Mouse (Mus musculus): ENCODE measurements around the gene Hyal1. TPM values are rescaled to one million over a fixed set of nuclear protein-coding genes. Genes with fewer than 3 reads are reported as not detected.

Hyal1 gene
- polyA plus RNA-seq, 1 experiment: 4.7 TPM

- H3K4me3 ChIP-seq (ENCODE audit: insufficient read depth, low read length): peak overlapping the region; percentile 67
- TF ChIP-seq CTCF (IDR thresholded peaks at IDR 0.05; ENCODE audit: low read depth, low read length): no peak
- TF ChIP-seq POLR2A (IDR thresholded peaks at IDR 0.05; ENCODE audit: borderline replicate concordance, low read depth, low read length): no peak
- no peak overlapping the region for H3K27ac ChIP-seq (ENCODE audit: insufficient read depth, low read depth, low read length)
- H3K4me1 ChIP-seq (ENCODE audit: control insufficient read depth, insufficient read depth, low read length): peaks cover 10% of the 10 kb centered on the region
These were observed 34.4 kb upstream of the Hyal1 start for GRCm38 (mm10) chr9:107542352-107542686.

GRCm38 (mm10) chr9:107542721-107543120, 34.0 kb upstream of the Hyal1 start:
- H3K27ac ChIP-seq (ENCODE audit: insufficient read depth, low read depth, low read length): no peak overlapping the region
- H3K4me3 ChIP-seq (ENCODE audit: insufficient read depth, low read length): peak overlapping the region; percentile 67
- no peak for TF ChIP-seq POLR2A (IDR thresholded peaks at IDR 0.05; ENCODE audit: borderline replicate concordance, low read depth, low read length)
- TF ChIP-seq CTCF (IDR thresholded peaks at IDR 0.05; ENCODE audit: low read depth, low read length): no peak
- H3K4me1 ChIP-seq (ENCODE audit: control insufficient read depth, insufficient read depth, low read length): peaks cover 14% of the 10 kb centered on the region

DNA sequence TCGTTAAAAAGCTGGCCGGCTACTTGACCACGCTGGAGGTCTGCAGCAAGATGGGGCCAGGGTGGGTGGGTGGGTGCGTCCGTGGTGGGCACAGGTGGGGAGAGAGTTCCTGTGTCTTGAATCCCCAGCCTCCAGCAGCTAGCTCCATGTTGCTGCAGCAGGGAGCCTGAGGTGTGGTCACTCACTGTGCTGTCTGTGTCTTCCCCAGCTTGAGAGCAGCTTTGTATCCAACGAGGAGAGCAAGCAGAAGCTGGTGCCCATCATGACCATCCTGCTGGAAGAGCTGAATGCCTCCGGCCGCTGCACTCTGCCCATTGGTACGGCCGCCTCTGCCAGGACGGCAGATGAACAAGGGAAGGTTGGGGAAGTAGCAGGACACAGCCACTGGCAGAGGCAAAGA, 33.4 kb upstream of the Hyal1 start:
- H3K4me1 ChIP-seq (ENCODE audit: control insufficient read depth, insufficient read depth, low read length): peaks cover 19% of the 10 kb centered on the region
- TF ChIP-seq CTCF (IDR thresholded peaks at IDR 0.05; ENCODE audit: low read depth, low read length) (no peak), POLR2A (IDR thresholded peaks at IDR 0.05; ENCODE audit: borderline replicate concordance, low read depth, low read length) (no peak)

GRCm38 (mm10) chr9:107544196-107544700, 32.5 kb upstream of the Hyal1 start:
- Histone ChIP-seq H3K4me1 (ENCODE audit: control insufficient read depth, insufficient read depth, low read length) (peaks cover 23% of the 10 kb centered on the region), H3K4me3 (ENCODE audit: insufficient read depth, low read length) (no peak overlapping the region), H3K27ac (ENCODE audit: insufficient read depth, low read depth, low read length) (no peak overlapping the region)
- no peak for TF ChIP-seq CTCF (IDR thresholded peaks at IDR 0.05; ENCODE audit: low read depth, low read length)
- no peak for TF ChIP-seq POLR2A (IDR thresholded peaks at IDR 0.05; ENCODE audit: borderline replicate concordance, low read depth, low read length)

More for the DNA sequence above, 33.4 kb upstream of the Hyal1 start:
- no peak overlapping the region for H3K27ac ChIP-seq (ENCODE audit: insufficient read depth, low read depth, low read length)
- no peak overlapping the region for H3K4me3 ChIP-seq (ENCODE audit: insufficient read depth, low read length)

GRCm38 (mm10) chr9:107544729-107545128, 32.0 kb upstream of the Hyal1 start:
- Histone ChIP-seq H3K27ac (ENCODE audit: insufficient read depth, low read depth, low read length) (no peak overlapping the region), H3K4me1 (ENCODE audit: control insufficient read depth, insufficient read depth, low read length) (peaks cover 23% of the 10 kb centered on the region), H3K4me3 (ENCODE audit: insufficient read depth, low read length) (no peak overlapping the region)
- no peak for TF ChIP-seq POLR2A (IDR thresholded peaks at IDR 0.05; ENCODE audit: borderline replicate concordance, low read depth, low read length)
- TF ChIP-seq CTCF (IDR thresholded peaks at IDR 0.05; ENCODE audit: low read depth, low read length): no peak

- no peak overlapping the region for H3K27ac ChIP-seq (ENCODE audit: insufficient read depth, low read depth, low read length)
- TF ChIP-seq CTCF (IDR thresholded peaks at IDR 0.05; ENCODE audit: low read depth, low read length): no peak
- H3K4me1 ChIP-seq (ENCODE audit: control insufficient read depth, insufficient read depth, low read length): peaks cover 23% of the 10 kb centered on the region
- H3K4me3 ChIP-seq (ENCODE audit: insufficient read depth, low read length): no peak overlapping the region
These were observed 31.5 kb upstream of the Hyal1 start for GRCm38 (mm10) chr9:107545199-107545598.

DNA sequence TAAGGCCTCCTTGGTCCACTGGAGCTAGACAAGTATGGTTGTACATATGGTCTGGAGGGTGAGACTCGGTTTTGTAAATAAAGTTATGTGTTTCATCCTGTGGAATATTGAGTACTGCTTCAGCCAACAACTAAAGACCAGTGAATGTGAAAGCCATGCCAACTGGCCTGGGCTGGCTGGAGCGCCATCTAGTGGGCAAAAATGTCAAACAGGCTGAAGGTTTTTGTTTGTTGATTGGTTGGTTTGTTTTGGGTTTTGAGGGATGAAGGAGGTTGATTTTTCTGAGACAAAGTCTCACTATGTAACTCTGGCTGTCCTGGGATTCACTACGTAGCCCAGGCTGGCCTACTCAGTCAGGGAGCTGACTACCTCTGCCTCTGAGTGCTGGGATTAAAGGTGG, 31.1 kb upstream of the Hyal1 start:
- Histone ChIP-seq H3K4me3 (ENCODE audit: insufficient read depth, low read length) (no peak overlapping the region), H3K4me1 (ENCODE audit: control insufficient read depth, insufficient read depth, low read length) (peaks cover 23% of the 10 kb centered on the region), H3K27ac (ENCODE audit: insufficient read depth, low read depth, low read length) (no peak overlapping the region)
- TF ChIP-seq CTCF (IDR thresholded peaks at IDR 0.05; ENCODE audit: low read depth, low read length) (peak; percentile 98), POLR2A (IDR thresholded peaks at IDR 0.05; ENCODE audit: borderline replicate concordance, low read depth, low read length) (no peak)

DNA sequence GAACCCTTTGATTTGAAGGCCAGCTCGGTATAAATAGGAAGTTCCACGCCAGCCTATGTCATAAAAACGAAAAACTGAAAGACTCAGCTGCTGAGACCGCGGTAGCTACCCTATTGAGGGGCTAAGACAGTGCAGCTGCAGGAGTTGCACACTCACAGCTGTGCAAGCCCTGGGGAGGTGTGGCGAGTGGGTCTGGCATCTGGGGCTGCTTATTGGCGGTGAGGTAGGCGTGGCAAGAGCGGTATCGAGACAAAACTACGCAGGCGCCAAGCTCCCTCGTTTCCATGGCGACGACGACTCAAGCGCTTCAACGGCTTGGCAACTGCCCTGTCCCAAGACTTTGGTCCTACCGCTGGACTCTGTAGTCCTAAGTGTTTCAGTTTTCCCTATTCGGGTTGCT, 29.7 kb upstream of the Hyal1 start, which contains the start of gene Zmynd10:
Gene Zmynd10 (plus strand): TSS at position 273 of the 400 bp plus-strand sequence.
- no peak within 1 kb of the TSS for H3K27ac ChIP-seq (ENCODE audit: insufficient read depth, low read depth, low read length)
- H3K4me1 ChIP-seq (ENCODE audit: control insufficient read depth, insufficient read depth, low read length): peaks cover 29% of the 10 kb centered on the region
- H3K4me3 ChIP-seq (ENCODE audit: insufficient read depth, low read length): 0 out of 2 replicates have a peak within 1 kb of the TSS, but pooled peaks have one; percentile 21

DNA sequence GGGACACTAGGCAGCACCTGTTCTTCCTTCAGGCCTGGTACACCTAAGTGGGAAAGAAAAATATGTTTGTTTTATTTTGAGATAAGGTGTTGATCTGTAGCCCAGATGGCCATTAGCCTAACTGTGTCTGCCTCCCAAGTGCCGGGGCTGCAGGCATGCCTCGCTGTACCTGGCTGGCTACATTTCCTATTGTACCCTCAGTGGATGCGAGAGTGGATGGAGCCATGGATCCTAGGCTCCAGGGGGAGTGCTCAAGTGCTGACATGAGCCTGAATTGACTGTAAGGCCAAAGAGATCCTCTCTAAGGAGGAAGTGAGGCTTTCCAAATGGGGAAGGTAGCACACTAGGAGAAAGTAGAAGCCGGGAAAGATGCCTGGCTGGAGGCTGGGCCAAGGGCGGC, 28.8 kb upstream of the Hyal1 start:
- H3K4me1 ChIP-seq (ENCODE audit: control insufficient read depth, insufficient read depth, low read length): peaks cover 29% of the 10 kb centered on the region
- TF ChIP-seq POLR2A (IDR thresholded peaks at IDR 0.05; ENCODE audit: borderline replicate concordance, low read depth, low read length) (no peak), CTCF (IDR thresholded peaks at IDR 0.05; ENCODE audit: low read depth, low read length) (no peak)
- H3K27ac ChIP-seq (ENCODE audit: insufficient read depth, low read depth, low read length): no peak overlapping the region
- no peak overlapping the region for H3K4me3 ChIP-seq (ENCODE audit: insufficient read depth, low read length)

More for the DNA sequence above, 29.7 kb upstream of the Hyal1 start, which contains the start of gene Zmynd10:
- TF ChIP-seq CTCF (IDR thresholded peaks at IDR 0.05; ENCODE audit: low read depth, low read length) (no peak), POLR2A (IDR thresholded peaks at IDR 0.05; ENCODE audit: borderline replicate concordance, low read depth, low read length) (no peak)

GRCm38 (mm10) chr9:107548820-107549219, 27.9 kb upstream of the Hyal1 start:
- no peak overlapping the region for H3K27ac ChIP-seq (ENCODE audit: insufficient read depth, low read depth, low read length)
- H3K4me1 ChIP-seq (ENCODE audit: control insufficient read depth, insufficient read depth, low read length): peaks cover 34% of the 10 kb centered on the region
- TF ChIP-seq POLR2A (IDR thresholded peaks at IDR 0.05; ENCODE audit: borderline replicate concordance, low read depth, low read length) (no peak), CTCF (IDR thresholded peaks at IDR 0.05; ENCODE audit: low read depth, low read length) (no peak)
- no peak overlapping the region for H3K4me3 ChIP-seq (ENCODE audit: insufficient read depth, low read length)
